Mouse (Mus musculus): ENCODE data around the gene Ilf2. TPM values are rescaled to one million over a fixed set of nuclear protein-coding genes. Genes with fewer than 3 reads are reported as not detected.

Gene Ilf2
- polyA plus RNA-seq, 1 experiment: 97.0 TPM

GRCm38 (mm10) chr3:90472213-90472612, 3.7 kb upstream of the Ilf2 start:
- TF ChIP-seq POLR2A (IDR thresholded peaks at IDR 0.05; ENCODE audit: low read depth, low read length) (no peak), CTCF (IDR thresholded peaks at IDR 0.05; ENCODE audit: borderline replicate concordance, insufficient read depth, low read length) (no peak)
- Histone ChIP-seq H3K4me3 (ENCODE audit: insufficient read depth, low read length) (no peak overlapping the region), H3K4me1 (ENCODE audit: control insufficient read depth, insufficient read depth, low read length) (no peaks in the 10 kb centered on the region), H3K27ac (ENCODE audit: insufficient read depth, low read length) (no peak overlapping the region)

GRCm38 (mm10) chr3:90475151-90475830, 635 bp upstream of the Ilf2 start:
- H3K4me3 ChIP-seq (ENCODE audit: insufficient read depth, low read length): peak overlapping the region; percentile 9; the same call in 1 of the 2 replicates
- TF ChIP-seq POLR2A (IDR thresholded peaks at IDR 0.05; ENCODE audit: low read depth, low read length): no peak
- TF ChIP-seq CTCF (IDR thresholded peaks at IDR 0.05; ENCODE audit: borderline replicate concordance, insufficient read depth, low read length): no peak

GRCm38 (mm10) chr3:90486998-90487397, 11.1 kb downstream of the Ilf2 start:
- no peak for TF ChIP-seq CTCF (IDR thresholded peaks at IDR 0.05; ENCODE audit: borderline replicate concordance, insufficient read depth, low read length)
- no peak for TF ChIP-seq POLR2A (IDR thresholded peaks at IDR 0.05; ENCODE audit: low read depth, low read length)
- peak overlapping the region; percentile 95 for H3K27ac ChIP-seq (ENCODE audit: insufficient read depth, low read length)
- H3K4me1 ChIP-seq (ENCODE audit: control insufficient read depth, insufficient read depth, low read length): peaks cover 11% of the 10 kb centered on the region
- no peak overlapping the region for H3K4me3 ChIP-seq (ENCODE audit: insufficient read depth, low read length)

More at GRCm38 (mm10) chr3:90475151-90475830, 635 bp upstream of the Ilf2 start:
- Histone ChIP-seq H3K27ac (ENCODE audit: insufficient read depth, low read length) (no peak overlapping the region), H3K4me1 (ENCODE audit: control insufficient read depth, insufficient read depth, low read length) (no peaks in the 10 kb centered on the region)

- peaks cover 11% of the 10 kb centered on the region for H3K4me1 ChIP-seq (ENCODE audit: control insufficient read depth, insufficient read depth, low read length)
- no peak for TF ChIP-seq POLR2A (IDR thresholded peaks at IDR 0.05; ENCODE audit: low read depth, low read length)
- no peak for TF ChIP-seq CTCF (IDR thresholded peaks at IDR 0.05; ENCODE audit: borderline replicate concordance, insufficient read depth, low read length)
- no peak overlapping the region for H3K4me3 ChIP-seq (ENCODE audit: insufficient read depth, low read length)
- peak overlapping the region; percentile 66; the same call in 1 of the 2 replicates for H3K27ac ChIP-seq (ENCODE audit: insufficient read depth, low read length)
These were observed 12.7 kb downstream of the Ilf2 start for GRCm38 (mm10) chr3:90488576-90488975.

- Histone ChIP-seq H3K27ac (ENCODE audit: insufficient read depth, low read length) (peak within 1 kb of the TSS; percentile 29; the same call in 1 of the 2 replicates), H3K4me3 (ENCODE audit: insufficient read depth, low read length) (peak within 1 kb of the TSS; percentile 72), H3K4me1 (ENCODE audit: control insufficient read depth, insufficient read depth, low read length) (peaks cover 11% of the 10 kb centered on the region)
- TF ChIP-seq POLR2A (IDR thresholded peaks at IDR 0.05; ENCODE audit: low read depth, low read length): peak; percentile 54
- peak; percentile 74 for TF ChIP-seq CTCF (IDR thresholded peaks at IDR 0.05; ENCODE audit: borderline replicate concordance, insufficient read depth, low read length)
These were observed 14.8 kb downstream of the Ilf2 start, which contains the start of gene Snapin for GRCm38 (mm10) chr3:90490696-90491256. TSS of gene Snapin (minus strand) at chr3:90491033.

- no peak overlapping the region for H3K4me3 ChIP-seq (ENCODE audit: insufficient read depth, low read length)
- H3K4me1 ChIP-seq (ENCODE audit: control insufficient read depth, insufficient read depth, low read length): peaks cover 11% of the 10 kb centered on the region
- TF ChIP-seq CTCF (IDR thresholded peaks at IDR 0.05; ENCODE audit: borderline replicate concordance, insufficient read depth, low read length) (no peak), POLR2A (IDR thresholded peaks at IDR 0.05; ENCODE audit: low read depth, low read length) (no peak)
- H3K27ac ChIP-seq (ENCODE audit: insufficient read depth, low read length): no peak overlapping the region
These were observed 15.4 kb downstream of the Ilf2 start for GRCm38 (mm10) chr3:90491350-90491749.

- Histone ChIP-seq H3K4me3 (ENCODE audit: insufficient read depth, low read length) (no peak overlapping the region), H3K27ac (ENCODE audit: insufficient read depth, low read length) (no peak overlapping the region), H3K4me1 (ENCODE audit: control insufficient read depth, insufficient read depth, low read length) (0 out of 2 replicates have a peak, but pooled peaks cover 2% of the 10 kb centered on the region)
- TF ChIP-seq POLR2A (IDR thresholded peaks at IDR 0.05; ENCODE audit: low read depth, low read length) (no peak), CTCF (IDR thresholded peaks at IDR 0.05; ENCODE audit: borderline replicate concordance, insufficient read depth, low read length) (no peak)
These were observed 18.1 kb downstream of the Ilf2 start for GRCm38 (mm10) chr3:90493831-90494540.

- no peaks in the 10 kb centered on the region for H3K4me1 ChIP-seq (ENCODE audit: control insufficient read depth, insufficient read depth, low read length)
- TF ChIP-seq CTCF (IDR thresholded peaks at IDR 0.05; ENCODE audit: borderline replicate concordance, insufficient read depth, low read length): no peak
- TF ChIP-seq POLR2A (IDR thresholded peaks at IDR 0.05; ENCODE audit: low read depth, low read length): no peak
- H3K4me3 ChIP-seq (ENCODE audit: insufficient read depth, low read length): no peak overlapping the region
- H3K27ac ChIP-seq (ENCODE audit: insufficient read depth, low read length): no peak overlapping the region
These were observed 20.1 kb downstream of the Ilf2 start for GRCm38 (mm10) chr3:90495850-90496525.

- Histone ChIP-seq H3K4me1 (ENCODE audit: control insufficient read depth, insufficient read depth, low read length) (no peaks in the 10 kb centered on the region), H3K4me3 (ENCODE audit: insufficient read depth, low read length) (no peak overlapping the region), H3K27ac (ENCODE audit: insufficient read depth, low read length) (no peak overlapping the region)
- TF ChIP-seq CTCF (IDR thresholded peaks at IDR 0.05; ENCODE audit: borderline replicate concordance, insufficient read depth, low read length) (no peak), POLR2A (IDR thresholded peaks at IDR 0.05; ENCODE audit: low read depth, low read length) (no peak)
These were observed 21.7 kb downstream of the Ilf2 start for GRCm38 (mm10) chr3:90497597-90497996.
